Mouse (Mus musculus) brain, adult 2 months (tissue): ENCODE measurements around the gene Jsrp1.

ENCODE experiments used
- DNase-seq: peaks from one replicate; pipeline ENCODE4 v3.0.0; 2011; ENCODE audit warnings: low read depth, low spot score

Jsrp1 gene

GRCm38 (mm10) chr10:80808985-80809632, 4.2 kb downstream of the Jsrp1 start:
- DNase-seq: peak; percentile 71

DNA sequence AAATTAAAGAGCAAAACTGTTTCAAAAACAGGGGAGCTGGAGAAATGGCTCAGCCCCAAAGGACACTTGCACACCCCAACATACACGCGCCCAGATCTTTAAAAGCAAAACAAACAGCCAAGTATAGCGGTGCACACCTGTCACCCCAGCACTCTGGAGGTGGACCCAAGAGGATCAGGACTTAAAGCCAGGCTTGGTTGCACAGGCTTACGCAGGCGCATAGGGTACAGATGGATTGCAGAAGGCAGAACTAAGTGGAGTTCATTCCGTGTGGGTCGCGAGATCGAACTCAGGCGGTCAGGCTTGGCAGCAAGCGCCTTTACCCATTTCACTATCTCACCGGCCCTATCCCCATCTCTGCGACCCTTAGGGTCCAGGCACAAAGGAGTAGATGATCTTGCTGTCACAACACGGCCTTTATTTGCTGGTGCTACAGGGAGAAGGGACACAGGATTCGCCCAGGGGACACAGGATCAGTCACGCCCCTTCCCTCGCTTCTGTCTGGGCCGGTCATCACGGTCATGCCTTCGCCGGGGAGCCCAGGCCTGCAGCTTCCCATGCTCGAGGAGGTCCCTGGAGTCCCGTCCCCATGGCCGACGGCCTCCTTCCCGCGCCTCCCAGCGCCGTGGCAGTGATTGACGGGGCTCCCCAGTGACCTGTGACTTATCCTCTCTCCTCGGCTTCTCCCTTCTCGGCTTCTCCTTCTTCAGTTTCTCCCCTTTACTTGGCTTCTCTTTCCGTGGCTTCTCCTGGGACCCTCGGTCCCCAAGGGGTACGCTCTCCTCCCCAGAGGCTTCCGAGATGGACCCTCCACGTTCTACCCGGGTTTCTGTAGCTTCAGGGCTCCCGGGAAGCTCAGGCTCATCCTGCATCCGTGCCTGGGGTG, 5.0 kb downstream of the Jsrp1 start:
- peak; percentile 73 for DNase-seq

DNA sequence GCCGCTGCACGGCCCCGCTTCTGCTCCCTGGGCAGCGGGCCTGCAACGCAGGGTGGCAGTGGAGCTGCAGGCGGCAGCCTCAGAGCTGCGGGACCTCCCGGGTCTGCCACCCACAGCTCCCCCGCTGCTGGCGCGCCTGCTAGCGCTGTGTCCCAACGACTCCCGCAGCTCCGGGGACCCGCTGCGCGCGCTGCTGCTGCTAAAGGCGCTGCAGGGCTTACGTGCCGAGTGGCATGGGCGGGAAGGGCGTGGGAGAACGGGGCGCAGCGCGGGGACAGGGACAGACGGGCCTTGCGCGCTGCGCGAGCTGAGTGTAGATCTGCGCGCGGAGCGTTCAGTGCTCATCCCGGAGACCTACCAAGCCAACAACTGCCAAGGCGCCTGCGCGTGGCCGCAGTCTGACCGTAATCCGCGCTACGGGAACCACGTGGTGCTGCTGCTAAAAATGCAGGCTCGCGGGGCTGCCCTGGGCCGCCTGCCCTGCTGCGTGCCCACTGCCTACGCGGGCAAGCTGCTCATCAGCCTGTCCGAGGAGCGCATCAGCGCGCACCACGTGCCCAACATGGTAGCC, 6.2 kb downstream of the Jsrp1 start:
- DNase-seq: peak; percentile 97

DNA sequence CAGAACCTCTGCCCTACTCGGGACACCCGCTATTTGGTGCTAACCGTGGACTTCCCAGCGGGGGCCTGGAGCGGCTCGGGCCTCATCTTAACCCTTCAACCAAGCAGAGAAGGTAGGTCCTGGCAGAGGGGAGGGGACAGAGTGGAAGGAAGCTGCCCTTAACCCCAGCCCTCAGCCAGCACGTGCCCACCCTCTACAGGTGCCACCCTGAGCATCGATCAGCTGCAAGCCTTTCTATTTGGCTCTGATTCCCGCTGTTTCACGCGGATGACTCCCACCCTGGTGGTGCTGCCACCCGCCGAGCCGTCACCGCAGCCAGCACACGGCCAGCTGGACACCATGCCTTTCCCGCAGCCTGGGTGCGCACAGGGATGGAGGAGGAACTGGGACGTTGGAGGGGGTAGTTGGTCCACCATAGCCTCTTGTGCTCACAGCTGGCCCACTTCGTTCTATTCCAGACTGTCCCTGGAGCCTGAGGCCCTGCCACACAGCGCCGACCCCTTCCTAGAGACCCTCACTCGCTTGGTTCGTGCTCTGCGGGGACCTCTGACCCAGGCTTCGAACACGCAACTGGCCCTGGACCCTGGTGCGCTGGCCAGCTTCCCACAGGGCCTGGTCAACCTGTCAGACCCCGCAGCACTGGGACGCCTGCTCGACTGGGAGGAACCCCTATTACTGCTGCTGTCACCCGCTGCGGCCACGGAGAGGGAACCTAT, 6.8 kb downstream of the Jsrp1 start:
- no peak for DNase-seq

- peak; percentile 78 for DNase-seq
Observed at GRCm38 (mm10) chr10:80805925-80806324, 7.4 kb downstream of the Jsrp1 start.

DNA sequence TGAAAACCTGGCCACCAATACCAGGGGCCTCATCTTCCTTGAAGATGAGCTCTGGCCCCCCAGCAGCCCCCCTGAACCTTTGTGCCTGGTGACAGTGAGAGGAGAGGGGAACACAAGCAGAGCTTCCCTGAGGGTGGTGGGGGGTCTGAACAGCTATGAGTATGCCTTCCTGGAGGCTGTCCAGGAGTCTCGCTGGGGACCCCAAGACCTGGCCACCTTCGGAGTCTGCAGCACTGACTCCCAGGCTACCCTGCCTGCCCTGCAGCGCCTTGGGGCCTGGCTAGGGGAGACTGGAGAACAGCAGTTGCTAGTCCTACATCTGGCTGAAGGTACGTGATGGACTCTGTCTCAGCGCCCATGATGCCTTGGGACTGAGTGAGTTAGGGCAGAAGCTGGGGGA, 8.0 kb downstream of the Jsrp1 start:
- no peak for DNase-seq

- no peak for DNase-seq
Observed at GRCm38 (mm10) chr10:80804916-80805315, 8.4 kb downstream of the Jsrp1 start, which contains the start of gene Amh. Gene Amh (plus strand): TSS chr10:80805243.

- no peak for DNase-seq
Observed at GRCm38 (mm10) chr10:80804340-80804739, 9.0 kb downstream of the Jsrp1 start.

GRCm38 (mm10) chr10:80802996-80803395, 10.3 kb downstream of the Jsrp1 start:
- no peak for DNase-seq

- no peak for DNase-seq
Observed at GRCm38 (mm10) chr10:80802204-80802912, 10.9 kb downstream of the Jsrp1 start.

DNA sequence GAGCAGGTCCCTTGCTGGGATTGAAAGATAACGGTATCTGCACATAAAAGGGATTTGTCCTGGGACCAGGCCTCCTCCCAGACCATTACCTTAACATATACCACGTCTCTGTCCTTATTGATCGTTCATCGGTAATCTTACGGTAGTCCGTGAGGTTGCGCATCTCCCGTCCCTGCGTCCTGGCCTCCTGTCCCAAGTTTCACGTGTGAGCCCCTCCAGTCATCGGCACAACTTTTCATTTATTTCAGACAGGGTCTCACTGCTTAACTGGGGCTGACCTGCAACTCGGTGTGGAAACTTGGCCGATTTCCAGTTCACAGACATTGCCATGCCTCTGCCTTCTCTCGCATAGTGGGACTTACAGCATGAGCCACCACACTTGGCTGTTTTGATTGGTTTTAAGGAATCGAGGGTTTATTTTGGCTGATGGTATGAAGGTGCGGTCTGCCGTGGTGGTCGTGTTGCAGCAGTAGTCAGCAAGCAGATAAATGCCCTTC, 14.2 kb downstream of the Jsrp1 start:
- DNase-seq: no peak

DNA sequence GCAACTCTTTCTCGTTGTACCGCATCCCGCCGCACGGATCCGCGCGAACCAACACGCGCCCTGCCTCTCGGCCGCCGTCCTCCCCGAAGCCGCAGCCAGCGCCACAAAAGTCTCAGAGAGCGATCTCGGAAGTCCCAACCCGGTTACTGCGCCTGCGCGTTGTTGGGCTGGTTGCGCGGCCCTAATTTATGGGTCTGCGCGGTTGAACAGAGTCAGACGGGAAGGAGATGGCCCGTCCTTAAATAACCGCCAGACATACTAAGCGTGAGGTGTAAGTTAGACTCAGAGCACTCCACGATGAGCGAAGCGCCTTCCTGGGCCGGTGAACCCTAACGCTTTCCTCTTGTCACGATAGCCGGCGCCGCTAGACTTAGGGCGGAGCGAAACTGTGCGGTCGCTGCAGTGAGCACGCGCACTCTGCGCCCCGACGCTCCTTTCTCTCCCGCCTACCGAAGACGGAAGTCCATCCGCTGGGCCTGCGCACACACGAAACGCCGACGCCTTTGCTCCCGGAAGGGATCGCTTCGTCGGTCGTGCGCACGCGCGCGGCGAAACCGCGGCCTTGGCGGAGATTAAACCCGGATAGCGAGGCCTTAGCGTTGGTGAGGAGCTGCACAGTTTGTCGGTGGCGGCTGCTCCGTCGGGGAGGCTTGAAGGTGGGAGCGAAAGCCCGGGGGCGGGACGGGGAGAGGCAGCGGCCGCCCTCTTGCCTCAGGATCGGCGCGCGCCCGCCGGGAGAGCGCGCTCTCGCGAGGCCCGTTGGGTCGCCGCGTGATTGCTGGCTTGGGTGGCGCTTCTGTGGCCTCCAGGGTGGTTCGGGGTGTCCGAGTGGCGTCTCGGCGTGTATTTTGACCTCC, 14.9 kb downstream of the Jsrp1 start, which contains the start of the genes Sf3a2 and Plekhj1:
Sf3a2 (plus strand) TSS at position 49 of the 857 bp plus-strand sequence.
Plekhj1 (minus strand) TSS at position 477 of the 857 bp plus-strand sequence.
- peak; percentile 100 for DNase-seq

GRCm38 (mm10) chr10:80797186-80798149, 15.8 kb downstream of the Jsrp1 start:
- DNase-seq: no peak

DNA sequence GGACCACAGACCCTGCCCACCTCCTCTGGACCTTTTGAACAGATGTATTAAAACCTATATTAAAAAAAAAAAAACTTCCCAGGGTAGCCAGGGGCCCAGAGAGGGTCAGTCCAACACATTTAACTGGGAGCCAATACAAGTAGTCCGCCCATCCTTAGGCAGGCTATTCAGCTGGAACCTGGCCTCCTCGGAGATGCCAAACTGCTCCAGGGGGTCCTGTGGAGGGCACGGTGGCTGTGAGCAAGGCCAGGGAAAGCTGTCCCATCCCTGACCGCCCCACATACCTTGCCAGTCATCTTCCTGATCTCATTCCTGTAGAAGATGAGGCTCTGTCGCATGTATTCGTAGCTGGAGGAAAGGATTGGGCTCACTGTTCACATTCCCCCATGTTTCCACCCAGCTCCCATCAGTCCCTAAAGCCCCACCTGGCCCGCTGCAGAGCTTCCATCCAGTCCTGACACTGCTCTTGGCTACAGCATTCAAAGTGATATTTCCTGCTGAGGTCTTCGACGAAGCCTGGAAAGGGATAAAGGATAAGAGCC, 16.9 kb downstream of the Jsrp1 start:
- DNase-seq: no peak

DNA sequence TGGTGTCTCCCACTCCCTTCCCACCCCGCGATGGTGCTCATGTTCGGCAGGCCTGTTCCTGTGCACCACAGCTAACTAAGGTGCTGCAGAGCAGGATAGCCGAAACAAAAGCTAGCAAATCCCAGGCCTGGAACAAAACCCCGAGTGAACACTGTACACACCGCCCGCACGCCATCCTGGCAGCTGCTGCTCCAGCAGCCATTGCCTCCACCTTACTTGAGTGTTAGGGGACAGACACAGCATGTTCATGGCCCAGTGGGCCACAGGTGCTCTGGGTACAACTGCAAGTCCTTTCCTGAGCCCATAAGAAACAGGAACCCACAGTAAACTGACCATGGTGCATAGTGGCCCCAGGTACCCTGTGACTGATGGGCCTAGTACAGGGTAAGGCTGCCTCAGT, 18.5 kb downstream of the Jsrp1 start:
- no peak for DNase-seq

DNA sequence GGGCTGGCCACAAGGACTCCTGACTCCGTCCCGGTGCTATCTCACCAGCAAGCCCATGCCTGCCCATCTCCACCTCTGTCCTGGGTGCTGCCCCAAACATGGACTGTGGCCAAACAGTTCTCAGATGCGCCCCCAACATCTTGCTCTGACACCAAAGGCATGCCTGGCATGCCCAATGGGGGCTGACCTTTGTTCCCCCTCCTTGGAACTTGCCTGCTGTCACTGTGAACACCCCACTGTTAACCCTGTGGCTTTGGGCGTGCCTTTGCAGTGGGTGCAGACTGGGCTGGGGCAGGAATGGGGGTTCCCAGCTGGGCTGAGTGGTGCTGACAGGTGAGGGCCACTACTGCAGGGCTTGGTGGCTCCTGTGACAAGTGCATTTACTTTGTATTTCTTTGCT, 19.5 kb downstream of the Jsrp1 start:
- DNase-seq: no peak

DNA sequence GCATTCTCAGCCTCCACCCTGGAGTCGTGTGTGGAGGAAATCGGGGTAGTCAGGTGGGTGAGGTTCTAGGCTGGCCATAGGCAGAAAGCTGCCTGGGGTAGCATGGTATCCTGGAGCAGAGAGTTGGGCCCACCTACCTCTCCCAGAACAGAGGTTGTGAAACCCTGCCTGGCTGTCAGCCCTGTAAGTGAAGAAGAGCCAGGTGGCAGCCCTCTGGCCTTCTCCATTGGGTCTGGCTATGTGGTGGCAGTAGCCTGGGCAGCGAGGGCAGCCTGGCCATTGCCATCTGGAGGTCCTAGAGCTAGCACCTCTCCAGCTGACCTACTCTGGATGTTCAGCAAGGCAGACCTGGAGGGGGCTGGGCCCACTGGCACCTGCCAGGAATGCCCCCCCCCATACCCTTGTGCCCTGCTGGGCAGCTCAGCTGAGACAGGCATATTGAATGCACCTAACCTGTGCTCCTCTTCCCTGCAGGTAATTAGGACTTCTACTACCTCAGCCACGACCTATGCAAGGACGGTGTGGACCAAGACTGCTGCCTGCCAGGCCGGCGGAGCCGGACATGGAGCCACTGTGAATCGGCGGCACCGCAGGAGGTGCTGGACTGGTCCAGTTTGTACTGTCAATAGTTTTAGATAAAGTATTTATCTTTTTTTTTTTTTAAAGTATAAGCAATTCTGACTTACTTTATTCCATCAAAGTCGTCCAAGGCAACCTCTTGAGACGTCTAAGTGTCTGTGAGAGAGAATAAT, 20.1 kb downstream of the Jsrp1 start:
- peak; percentile 67 for DNase-seq
